Mouse (Mus musculus): ENCODE data around the gene Slc7a10.

The Slc7a10 gene

DNA sequence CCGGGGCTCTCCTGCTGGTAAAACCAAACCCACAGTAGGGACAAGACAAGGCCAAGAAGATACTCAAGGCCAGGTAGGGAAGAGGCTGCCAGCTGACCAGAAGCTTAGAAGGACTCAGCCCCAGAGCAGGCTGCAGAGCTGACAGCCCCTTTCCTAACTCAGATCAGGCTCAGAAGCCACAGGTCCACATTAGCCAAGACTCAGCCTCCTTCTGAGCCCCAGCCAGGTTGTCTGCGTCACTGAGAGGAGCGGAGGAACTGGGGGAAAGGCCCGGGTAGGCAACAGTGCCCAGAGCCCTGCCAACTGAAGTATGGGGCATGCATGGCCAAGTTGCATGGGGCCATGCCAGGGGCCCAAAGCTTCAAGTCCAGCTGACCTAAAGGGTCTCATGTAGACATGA is 13.7 kb upstream of the Slc7a10 start:
- DNase-seq (ENCODE audit: low read depth, low spot score): no peak

DNA sequence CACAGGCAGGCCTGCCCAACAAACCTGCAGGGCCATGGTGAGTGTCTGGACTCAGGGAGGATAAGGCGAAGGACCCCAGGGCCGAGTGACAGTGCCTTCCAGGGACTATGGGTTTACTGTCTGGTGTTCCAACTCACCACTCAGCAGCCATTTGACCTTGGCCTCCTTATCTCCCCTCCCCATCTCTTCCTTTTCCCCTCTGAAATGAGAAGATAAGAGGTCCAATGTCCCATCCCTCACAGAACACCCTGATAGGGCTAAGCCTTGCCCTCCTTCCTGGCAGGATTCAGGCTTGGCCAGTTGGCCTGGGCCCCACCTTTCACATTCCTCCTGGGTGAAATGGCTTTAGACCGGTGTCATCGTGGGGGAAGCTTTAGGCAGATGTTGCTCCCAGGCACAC is 10.7 kb upstream of the Slc7a10 start:
- no peak for DNase-seq (ENCODE audit: low read depth, low spot score)

DNA sequence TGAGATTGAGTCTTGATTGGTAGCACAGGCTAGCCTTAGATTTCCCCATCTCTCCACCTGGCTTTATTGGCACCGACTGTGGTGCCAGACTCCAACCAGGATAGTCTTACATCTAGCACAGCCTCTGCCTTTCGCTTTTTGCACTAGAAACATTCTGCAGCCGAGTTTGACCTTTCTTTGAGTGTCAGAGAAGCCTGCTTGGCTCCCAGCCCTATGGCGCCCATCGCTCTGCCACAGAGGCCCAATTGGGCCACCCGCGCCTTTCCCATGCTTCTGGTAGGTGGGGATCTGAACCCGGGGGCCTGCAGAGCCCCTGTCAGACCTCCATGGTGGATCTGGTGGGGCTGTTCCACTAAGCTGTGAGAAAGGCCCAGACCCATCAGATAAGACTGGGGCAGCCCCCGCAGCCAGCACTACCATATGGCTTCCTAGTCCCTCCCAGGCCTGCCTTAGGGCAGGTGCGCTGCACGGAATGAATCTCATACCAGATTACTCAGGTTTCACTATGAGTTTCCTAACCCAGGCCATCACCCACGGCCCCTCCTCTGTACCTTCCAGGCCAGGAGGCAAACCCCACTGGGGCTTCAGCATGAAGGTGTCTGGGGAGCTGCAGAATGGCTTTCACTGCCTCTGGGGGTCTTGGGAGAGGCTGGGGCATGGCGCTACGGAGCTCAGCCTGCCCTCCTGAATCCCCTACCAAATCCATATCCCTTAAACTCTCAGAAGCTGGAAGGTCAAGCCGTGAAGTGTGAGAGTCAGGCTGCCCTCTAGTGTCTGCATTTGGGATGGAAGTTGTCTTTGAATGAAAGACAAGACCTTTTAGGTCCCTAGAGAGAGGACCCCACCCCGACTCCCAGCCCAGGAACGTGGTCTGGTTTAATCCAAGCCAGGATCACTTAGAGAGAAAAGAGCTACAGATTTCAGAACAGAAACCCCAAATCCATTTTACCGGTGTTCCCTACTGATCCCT is 9.5 kb upstream of the Slc7a10 start:
- DNase-seq (ENCODE audit: low read depth, low spot score): peak; percentile 55

DNA sequence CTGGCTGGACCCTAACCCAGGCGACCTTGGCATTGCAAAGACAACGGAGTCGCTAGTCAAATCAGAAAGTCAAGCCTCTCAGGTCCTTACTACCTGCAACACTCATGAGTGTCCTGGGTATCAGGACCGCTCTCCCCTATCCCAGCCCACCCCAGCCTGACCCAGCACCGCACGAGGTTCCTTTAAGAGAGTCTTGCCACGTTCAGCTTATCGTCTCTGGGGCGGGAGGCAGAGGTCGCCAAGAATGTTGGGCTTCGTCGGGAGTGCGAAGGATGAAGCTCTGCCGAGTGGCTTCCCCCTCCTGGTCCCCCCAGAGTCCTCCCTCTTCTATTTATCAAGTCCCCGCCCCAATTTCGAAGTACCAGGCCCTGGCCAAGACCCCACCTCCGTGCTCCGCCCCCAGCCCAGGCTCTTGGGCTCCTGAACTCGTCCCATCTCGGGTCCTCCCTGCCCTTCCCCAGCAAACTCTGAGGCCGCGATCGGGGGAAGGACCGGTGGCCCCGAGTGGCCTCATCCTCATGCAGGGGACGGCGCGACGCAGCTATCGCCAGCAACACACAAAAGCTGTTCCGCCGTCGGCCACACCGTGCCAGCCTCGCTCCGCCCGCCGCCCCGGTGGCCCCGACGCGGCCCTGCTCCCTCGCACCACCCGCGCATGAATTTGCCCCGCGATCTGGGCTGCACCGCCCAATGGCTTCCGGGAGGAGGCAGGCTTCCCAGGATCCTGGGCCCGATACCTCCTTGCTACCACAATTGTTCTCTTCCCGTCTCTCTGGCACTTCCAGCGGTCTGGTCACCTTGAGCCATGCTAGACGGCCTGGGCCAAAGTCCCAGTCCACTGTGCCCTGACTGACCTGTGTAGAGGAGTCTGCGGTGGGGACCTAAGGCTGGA is 1.1 kb upstream of the Slc7a10 start:
- DNase-seq (ENCODE audit: low read depth, low spot score): peak; percentile 34

DNA sequence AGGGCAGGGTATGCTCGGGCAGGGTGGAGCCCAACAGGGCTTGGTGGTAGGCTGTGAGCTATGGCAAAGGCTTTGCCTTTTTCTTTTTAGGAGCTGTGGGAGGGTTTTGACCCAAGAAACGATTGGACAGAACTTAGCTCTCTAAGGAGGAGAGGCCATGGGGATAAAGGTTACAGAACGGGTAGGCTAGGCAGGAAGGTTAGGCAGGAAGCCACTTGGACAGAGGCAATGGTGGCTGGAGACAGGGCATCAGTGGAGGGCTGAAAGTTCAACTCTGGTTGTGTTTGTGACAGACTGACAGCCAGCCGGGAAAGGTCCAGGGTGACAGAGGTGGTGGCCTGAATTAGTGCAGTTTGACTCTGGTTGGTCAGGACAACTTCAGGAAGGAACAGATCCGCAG is 3.5 kb downstream of the Slc7a10 start:
- no peak for DNase-seq (ENCODE audit: low read depth, low spot score)

DNA sequence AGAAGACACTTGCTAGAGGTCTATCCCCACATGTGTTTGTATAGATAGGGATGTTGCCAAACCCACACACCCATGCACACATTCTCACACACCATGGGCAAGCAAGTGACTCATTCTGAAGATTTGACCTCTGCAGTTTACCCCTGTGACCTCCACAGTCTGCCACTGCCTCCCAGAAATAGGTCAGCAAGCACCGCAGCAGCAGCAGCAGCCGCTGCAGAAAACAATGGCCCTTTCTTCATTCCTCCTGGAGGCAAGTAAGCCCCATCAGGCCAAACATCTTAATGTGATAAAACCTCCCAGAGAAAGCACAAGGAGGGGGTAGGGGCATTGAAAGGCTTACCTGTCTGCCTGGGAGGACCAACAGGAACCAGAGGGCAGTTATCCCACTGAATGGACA is 5.1 kb downstream of the Slc7a10 start:
- no peak for DNase-seq (ENCODE audit: low read depth, low spot score)

DNA sequence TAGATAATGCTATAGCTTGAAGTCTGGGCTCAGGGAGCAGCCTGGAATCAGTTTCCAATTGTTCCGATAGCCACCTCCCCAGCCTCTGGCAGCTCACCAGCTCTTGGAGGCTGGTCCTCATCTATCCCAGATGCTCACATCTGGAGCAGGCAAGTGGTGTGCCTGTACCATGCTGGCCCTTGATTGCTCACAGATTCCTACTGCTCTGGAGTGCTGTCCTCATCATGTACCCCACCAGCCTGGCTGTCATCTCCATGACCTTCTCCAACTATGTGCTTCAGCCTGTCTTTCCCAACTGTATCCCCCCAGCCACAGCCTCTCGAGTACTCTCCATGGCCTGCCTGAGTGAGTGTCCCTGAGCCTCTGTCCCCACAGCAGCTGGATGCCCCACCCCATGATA is 10.8 kb downstream of the Slc7a10 start:
- DNase-seq (ENCODE audit: low read depth, low spot score): no peak

DNA sequence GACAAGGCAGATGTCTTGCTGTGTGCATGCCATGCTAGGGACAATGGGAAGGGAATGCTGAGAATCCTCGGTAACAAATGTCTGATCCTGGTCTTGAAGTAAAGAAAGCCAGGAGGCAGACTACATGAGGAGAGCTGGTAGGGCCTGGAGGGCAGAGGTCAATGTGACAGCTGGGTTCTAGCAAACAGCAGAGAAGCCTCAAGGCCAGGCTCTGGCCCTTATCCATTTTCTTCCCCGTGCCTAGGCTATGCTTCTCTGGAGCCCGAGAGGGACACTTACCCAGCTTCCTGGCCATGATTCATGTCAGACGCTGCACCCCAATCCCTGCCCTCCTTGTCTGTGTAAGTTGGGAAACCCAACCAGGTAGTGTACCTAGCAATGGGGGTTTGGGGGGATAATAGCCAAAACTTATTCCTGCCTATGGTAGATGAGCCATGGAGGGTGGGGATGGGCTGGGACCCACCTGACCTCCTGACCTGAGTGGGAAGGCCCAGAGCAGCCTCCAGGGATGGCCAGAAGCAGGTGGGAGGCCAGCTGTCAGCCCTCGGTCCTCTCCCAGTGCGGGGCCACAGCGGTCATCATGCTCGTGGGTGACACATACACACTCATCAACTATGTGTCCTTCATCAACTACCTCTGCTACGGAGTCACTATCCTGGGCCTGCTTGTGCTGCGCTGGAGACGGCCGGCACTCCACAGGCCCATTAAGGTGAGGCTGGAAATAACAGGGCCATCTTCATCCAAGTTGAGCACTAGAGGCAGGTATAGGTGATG is 13.0 kb downstream of the Slc7a10 start:
- DNase-seq (ENCODE audit: low read depth, low spot score): no peak

DNA sequence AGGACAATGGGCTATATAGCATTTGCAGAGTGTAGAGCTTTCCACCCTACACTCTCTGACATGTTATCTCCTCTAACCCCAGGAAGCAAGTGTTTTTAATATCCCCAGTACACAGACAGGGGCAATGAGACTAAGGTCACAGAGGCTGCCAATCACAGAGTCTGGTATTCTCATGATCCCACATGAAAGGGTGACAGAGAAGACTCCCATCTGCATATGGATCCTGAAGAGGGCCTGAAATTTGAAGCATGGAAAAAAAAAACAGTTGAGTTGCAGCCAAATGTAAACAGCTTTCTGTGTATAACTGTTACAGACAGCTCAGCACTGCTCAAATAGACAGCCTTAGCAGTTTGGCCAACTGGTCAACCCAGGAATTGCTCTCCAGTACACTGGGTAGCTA is 13.6 kb downstream of the Slc7a10 start:
- DNase-seq (ENCODE audit: low read depth, low spot score): no peak

DNA sequence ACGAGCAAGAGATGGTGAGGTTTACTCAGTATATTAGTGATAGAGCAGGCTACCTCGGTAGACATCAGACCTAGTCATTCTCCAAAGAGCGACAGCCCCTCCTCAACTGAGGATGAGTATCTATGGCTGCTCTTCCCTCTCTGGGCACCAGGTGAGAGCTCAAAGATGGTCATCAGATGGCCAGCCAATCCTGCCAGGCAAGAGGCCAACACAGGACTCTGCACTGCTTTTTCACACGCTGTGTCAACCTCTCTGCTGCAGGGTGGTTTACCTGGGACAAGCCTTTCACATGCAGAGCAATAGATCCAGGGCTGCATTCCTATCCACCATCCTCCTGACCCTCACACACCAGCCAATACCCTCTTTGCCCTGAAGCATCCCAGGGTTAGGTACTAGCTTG is 25.6 kb downstream of the Slc7a10 start:
- no peak for DNase-seq (ENCODE audit: low read depth, low spot score)

DNA sequence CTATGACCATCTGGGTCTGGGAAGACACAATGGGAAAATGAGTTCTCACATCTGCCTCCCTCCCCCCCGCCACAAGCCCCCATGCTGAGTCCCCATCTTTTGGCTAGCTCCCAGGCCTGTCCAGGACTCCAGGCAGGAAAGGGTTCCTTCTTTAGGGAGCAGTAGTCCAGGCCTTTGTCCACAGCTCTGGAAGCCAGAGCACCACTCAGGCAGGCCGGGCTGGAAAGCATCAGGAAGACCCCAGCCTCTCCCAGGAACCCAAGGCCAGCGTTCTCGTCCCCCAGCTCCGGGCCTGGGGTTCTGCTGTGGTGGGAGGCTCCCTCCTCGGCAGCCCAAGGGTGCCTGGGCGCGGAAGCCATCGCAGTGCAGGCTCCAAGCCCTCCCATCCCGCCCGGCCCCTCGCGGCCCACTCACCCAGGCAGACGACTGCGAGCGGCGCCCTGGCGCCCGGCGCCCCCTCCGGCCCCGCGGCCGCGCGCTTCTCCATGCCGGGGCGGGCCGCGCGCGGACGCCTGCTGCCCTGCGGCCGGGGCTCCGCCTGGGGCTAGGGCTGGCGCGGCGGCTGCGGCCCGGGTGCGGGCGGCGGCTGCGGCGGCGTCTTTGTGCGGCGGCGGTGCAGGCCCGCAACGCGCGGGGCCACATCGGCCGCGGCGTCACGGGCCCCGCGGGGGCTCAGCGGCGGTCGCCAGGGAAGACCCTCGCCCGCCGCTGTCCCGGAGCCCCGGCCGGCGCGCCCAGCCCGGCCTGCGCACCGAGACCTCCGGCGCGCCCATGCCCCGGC is 28.4 kb downstream of the Slc7a10 start:
- DNase-seq (ENCODE audit: low read depth, low spot score): no peak

DNA sequence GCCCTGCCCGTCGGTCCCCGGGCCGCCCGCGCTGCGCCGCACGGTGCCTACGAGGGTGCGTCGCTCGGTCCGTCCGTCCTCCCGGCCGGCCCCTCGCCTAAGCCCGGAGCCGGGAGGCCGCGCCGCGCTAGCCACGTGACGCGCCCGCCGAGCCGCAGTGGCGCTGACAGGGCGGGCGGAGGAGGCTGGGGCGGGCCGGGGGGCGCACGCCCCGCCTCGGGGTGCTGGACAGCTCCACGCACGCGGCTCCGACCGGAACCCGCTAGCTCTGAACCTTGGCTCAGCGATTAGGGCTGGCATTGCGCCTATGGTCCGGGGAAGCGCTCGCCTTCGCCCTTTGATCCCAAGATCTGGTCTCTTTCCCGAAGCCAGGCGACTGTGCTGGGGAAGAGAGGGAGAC is 29.0 kb downstream of the Slc7a10 start, which contains the start of gene Lrp3:
TSS of gene Lrp3 (minus strand) at position 274 of the 400 bp plus-strand sequence.
- no peak for DNase-seq (ENCODE audit: low read depth, low spot score)

DNA sequence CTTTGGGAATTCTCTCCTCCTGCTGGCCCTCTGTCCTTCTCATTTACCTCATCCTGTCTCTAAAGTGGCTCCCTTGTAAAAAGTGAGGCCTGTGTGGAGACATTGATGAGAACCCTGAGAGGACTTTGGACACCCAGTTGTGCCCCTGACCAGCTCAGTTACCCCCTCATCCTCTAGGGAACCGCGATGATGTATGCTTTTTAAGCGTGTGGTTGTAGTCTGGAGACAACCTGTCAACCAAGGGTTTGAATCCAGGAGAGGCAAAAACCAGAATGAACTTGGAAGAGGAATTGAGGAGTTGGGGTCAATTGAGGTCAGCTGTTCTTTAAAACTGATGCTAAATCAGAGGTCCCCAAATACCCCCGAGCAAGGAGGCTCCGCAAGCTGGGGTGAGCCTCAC is 29.5 kb downstream of the Slc7a10 start:
- DNase-seq (ENCODE audit: low read depth, low spot score): no peak

DNA sequence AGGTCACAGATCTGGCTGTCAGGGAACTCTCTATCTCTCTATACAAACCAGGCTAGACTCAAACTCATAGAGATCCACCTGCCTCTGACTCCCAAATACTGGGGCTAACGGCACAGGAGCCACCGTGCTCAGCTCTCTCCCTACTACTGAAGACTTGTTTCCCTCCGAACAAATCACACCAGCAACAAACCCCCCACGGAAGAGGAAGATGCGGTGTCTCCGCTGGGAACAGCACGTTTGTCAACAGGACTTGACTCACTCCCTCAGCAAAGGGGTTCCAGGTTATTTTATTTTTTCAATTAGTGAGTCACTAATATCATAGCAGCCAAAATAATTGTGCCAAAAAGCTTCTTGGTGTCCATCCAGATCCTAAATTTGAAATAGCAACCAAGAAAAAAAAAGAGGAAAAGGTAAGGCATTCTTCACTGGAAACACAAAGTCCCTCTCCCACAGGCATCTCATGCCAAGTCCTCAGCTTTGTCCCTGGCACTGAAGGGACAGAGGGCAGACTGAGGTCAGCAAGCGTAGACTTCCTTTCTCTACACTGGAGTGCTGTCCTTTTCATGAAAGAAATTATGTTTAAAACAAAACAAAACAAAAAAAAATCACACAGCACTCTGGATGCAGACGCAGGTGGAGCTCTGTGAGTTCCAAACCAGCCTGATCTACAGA is 34.6 kb downstream of the Slc7a10 start:
- no peak for DNase-seq (ENCODE audit: low read depth, low spot score)

DNA sequence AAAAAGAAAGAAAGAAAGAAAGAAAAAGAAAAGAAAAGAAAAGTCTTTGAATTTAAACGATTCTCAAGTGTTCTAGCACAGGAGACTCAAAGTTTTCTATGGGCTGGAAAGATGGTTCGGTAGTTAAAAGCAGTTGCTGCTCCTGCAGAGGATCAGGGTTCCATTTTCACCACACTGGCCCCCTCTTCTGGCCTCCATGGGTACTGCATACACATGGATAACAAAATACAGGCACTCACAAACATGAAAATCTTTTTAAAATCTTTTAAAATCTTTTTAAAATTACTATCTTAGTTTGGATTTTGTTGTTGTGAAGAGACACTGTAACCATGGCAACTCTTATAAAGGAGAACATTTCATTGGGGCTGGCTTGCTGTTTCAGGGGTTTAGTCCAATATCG is 44.1 kb downstream of the Slc7a10 start:
- peak; percentile 55 for DNase-seq (ENCODE audit: low read depth, low spot score)

DNA sequence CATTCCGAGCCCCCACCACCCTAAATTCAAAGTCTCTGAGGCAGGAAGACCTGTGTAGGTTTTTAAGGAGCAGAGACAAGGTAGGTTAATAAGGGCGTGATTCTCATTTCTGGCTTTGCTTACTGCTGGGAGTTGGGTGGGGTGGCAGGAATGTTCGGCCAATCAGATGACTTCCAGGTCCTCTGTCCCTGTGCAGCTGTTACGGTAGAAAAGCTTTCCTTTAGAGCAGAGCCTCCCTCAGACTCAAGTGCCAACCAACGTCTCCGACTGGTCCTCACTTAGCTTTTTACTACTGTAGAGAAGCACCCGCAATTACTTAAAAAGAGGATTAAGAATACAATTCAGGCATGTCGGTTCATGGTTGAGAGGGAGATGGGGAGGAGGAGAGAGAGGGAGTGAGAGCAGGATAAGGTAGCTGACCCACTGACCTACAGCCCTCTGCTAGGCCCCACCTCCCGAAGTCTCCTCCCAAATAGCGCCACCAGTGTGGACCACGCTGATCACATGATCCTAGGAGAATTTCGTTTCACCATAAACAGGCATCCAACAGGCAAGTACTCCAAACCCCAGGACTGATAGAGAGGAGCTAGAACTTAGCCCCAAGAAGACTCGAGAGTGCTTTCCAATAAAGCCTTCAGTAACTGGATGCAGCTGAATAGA is 46.7 kb downstream of the Slc7a10 start:
- DNase-seq (ENCODE audit: low read depth, low spot score): no peak

DNA sequence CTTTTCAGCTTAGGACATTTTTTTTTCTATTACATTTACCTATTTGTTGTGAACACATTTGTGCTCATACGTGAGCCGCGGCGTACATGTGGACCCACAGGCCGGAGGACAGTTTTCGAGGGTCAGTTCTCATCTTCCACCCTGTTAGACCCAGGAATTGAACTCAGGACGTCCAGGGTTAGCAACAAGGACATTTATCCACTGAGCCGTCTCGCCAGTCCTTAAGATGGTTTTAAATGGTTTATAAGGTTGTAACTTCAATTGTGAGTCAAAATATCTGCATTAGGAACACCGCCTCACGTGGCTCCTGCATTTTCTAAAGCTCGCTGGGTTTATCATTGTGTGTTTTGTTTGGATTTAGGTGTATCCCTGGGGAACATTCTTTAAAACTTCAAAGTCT is 47.7 kb downstream of the Slc7a10 start:
- DNase-seq (ENCODE audit: low read depth, low spot score): peak; percentile 14

DNA sequence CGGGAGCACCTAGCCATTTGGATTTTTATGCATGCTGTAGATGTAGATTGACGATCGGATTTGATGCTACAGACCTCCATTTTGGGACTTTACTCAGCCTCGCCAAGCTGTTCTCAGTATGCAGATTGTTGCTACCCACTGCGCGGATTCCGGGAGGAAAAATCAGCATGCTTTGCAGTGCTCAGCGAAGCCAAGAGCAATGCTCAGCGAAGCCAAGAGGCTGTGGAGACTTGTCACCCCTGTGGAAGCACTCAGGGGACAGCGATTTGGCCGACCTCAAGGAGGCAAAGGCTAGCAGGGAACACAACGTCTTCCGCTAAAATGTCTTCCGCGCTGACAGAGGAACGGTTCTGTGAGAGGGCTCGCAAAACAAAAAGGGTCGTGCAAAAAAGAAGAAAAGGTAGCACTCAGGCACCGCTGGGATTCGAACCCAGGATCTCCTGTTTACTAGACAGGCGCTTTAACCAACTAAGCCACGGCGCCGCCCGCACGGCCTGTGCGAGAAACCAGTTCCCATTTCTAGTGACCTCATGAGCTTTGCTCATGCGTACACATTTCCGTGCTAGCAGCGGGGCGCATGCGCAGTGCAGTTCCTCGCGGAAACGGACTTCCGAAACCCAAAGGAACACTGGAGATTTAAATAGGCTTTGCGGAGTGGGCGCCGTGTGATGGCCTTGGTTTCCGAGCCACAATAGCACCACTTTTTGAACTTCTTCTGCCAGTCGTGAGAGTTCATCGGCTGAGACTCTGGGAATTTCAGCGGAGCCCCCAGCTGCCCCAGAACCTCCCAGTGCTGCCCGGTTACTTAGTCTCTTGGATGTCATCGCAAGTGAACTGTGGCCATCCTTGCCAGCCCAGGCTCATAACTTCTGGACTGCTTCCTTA is 48.4 kb downstream of the Slc7a10 start:
- DNase-seq (ENCODE audit: low read depth, low spot score): peak; percentile 98

DNA sequence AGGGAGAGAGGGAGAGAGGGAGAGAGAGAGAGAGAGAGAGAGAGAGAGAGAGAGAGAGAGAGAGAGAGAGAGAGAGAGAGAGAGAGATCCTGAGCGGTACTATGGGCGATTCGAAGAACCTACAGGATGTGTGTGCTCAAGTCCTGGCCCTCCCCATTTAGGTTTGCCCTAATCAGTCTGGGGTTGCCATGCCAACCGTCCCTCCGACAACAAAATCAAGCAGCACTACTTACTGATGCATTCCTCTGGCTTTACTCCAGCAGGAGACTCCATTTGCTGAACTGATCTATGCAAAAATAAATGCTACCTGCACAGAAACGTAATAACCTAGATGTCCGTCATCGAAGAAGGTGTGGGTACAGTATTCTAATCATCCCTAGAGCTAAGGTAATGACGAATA is 49.1 kb downstream of the Slc7a10 start:
- peak; percentile 89 for DNase-seq (ENCODE audit: low read depth, low spot score)
